Mouse (Mus musculus) megakaryocyte, embryonic 14.5 days (primary cell): Measurements from ENCODE around the gene C1qbp.

Experiments
- FLI1 ChIP-seq: IDR thresholded peaks from 2 replicates; pipeline ENCODE4 v1.6.1; 2012; ENCODE audit warnings: low read length, inconsistent platforms, mixed read lengths
- GATA1 ChIP-seq: IDR thresholded peaks from 3 replicates; pipeline ENCODE4 v1.6.1; 2012; ENCODE audit warnings: mixed read lengths, low read length, inconsistent platforms, borderline replicate concordance

GRCm38 (mm10) chr11:70942596-70942995 lies 40.2 kb downstream of the C1qbp start:
- TF ChIP-seq GATA1 (no peak), FLI1 (no peak)
